Mouse (Mus musculus) MEL-GATA-1-ER (cell line): Measurements from ENCODE around the gene Krt18.

Source experiments
- DNase-seq: peaks from one replicate; pipeline ENCODE4 v3.0.0-alpha.2; 2012; ENCODE audit warnings: low read depth; ENCODE audit errors: extremely low read depth

Gene Krt18

GRCm38 (mm10) chr15:102010569-102011245 lies 17.3 kb upstream of the Krt18 start:
- no peak for DNase-seq

GRCm38 (mm10) chr15:102012260-102012765 lies 15.7 kb upstream of the Krt18 start:
- no peak for DNase-seq

- no peak for DNase-seq
Measured at GRCm38 (mm10) chr15:102013651-102014050, 14.3 kb upstream of the Krt18 start.

GRCm38 (mm10) chr15:102014848-102015247 lies 13.1 kb upstream of the Krt18 start:
- DNase-seq = no peak

GRCm38 (mm10) chr15:102016096-102016495 lies 11.9 kb upstream of the Krt18 start:
- DNase-seq = no peak

- no peak for DNase-seq
Measured at GRCm38 (mm10) chr15:102016787-102017186, 11.2 kb upstream of the Krt18 start.

- peak; percentile 99 for DNase-seq
Measured at GRCm38 (mm10) chr15:102017918-102018463, 10.0 kb upstream of the Krt18 start.

GRCm38 (mm10) chr15:102022481-102022880 lies 5.5 kb upstream of the Krt18 start:
- no peak for DNase-seq

GRCm38 (mm10) chr15:102023888-102024287 lies 4.1 kb upstream of the Krt18 start:
- no peak for DNase-seq

GRCm38 (mm10) chr15:102025136-102025872 lies 2.7 kb upstream of the Krt18 start:
- DNase-seq = no peak

GRCm38 (mm10) chr15:102026430-102026829 lies 1.6 kb upstream of the Krt18 start:
- no peak for DNase-seq

GRCm38 (mm10) chr15:102034121-102035053 lies 6.4 kb downstream of the Krt18 start:
- DNase-seq = no peak

GRCm38 (mm10) chr15:102040277-102040676 lies 12.3 kb downstream of the Krt18 start:
- no peak for DNase-seq

- no peak for DNase-seq
Measured at GRCm38 (mm10) chr15:102041951-102042350, 14.0 kb downstream of the Krt18 start.

- no peak for DNase-seq
Measured at GRCm38 (mm10) chr15:102044745-102045144, 16.8 kb downstream of the Krt18 start.

GRCm38 (mm10) chr15:102045691-102046090 lies 17.7 kb downstream of the Krt18 start:
- DNase-seq = no peak

- no peak for DNase-seq
Measured at GRCm38 (mm10) chr15:102048006-102048405, 20.0 kb downstream of the Krt18 start.

- no peak for DNase-seq
Measured at GRCm38 (mm10) chr15:102049871-102050270, 21.9 kb downstream of the Krt18 start.

GRCm38 (mm10) chr15:102051920-102052683 lies 24.1 kb downstream of the Krt18 start:
- no peak for DNase-seq

GRCm38 (mm10) chr15:102056495-102057174 lies 28.7 kb downstream of the Krt18 start:
- DNase-seq = no peak
